Mouse (Mus musculus): ENCODE data around the gene Tpm4.
"Not testable (repeated sequence)": the region's sequence is repeated elsewhere in the genome, so short reads cannot be mapped to it uniquely, and the experiment has no call there.

Tpm4 gene

DNA sequence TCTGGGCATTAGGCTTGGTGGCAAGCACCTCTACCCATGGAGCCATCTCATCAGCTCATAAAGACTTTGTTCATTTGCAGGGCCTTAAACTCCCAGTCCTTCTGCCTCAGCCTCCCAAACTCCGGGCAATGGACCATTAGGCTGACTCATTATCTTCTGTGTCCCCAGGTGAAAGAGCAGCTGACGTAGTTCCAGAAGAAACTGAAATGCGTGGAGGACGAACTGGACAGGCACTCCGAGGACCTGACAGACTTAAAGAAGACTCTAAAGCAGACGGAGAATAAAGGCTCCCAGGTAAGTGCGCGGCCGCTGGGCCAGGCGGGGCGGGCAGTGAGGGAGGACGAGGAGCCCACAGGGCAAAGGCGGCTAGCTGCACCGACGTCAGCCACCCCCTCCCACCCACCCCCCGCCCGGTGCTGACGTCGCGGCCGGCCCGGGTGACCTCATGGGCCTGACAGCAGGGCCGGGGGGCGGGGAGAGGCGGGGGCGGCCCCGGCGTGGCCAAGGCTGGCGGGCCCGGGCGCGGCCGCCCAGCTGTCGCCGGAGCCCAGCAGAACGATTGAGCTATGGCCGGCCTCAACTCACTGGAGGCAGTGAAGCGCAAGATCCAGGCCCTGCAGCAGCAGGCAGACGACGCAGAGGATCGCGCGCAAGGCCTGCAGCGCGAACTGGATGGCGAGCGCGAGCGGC is at the start of gene Tpm4:
Gene Tpm4, plus strand, starts transcription at position 220 of the 690 bp plus-strand sequence.
- peak; percentile 26 to 60 for DNase-seq

DNA sequence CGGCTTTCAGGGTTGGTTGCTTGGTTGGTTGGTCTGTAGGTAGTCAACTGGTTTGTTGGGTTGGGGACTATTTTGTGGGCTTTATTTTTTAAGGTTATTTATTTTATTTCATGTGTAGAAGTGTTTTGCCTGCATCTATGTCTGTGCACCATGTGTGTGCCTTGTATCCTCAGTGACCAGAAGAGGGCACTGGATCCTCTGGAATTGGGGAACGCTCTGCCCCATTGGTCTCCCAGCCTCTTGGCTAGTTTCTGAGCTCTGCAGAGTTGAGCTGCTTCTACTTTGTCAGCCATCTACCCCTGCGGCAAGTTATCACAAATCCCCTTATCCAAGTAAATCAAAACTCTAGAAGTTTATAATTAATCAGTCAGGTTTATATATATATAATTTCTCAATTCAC is 47.2 kb upstream of the Tpm4 start:
- DNase-seq, result not testable (repeated sequence)

DNA sequence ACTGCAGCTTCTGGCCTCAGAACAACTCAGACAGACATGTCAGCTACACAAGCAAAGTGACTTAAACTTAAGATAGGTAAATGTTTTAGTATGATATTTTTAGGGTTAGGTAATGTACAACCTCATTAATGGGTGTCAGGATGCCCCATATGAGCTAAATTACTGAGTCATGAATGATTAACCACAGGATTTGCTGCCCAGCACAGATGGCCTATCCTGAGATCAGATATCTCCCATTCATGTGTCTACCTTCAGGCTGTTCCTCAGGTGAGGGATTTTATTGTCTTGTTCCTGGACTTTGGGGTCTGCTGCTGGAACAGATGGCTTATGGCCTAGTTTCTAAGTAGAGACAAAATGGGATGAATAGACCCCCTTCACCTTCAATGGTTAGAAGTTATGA is 38.1 kb upstream of the Tpm4 start:
- DNase-seq, result not testable (repeated sequence)

DNA sequence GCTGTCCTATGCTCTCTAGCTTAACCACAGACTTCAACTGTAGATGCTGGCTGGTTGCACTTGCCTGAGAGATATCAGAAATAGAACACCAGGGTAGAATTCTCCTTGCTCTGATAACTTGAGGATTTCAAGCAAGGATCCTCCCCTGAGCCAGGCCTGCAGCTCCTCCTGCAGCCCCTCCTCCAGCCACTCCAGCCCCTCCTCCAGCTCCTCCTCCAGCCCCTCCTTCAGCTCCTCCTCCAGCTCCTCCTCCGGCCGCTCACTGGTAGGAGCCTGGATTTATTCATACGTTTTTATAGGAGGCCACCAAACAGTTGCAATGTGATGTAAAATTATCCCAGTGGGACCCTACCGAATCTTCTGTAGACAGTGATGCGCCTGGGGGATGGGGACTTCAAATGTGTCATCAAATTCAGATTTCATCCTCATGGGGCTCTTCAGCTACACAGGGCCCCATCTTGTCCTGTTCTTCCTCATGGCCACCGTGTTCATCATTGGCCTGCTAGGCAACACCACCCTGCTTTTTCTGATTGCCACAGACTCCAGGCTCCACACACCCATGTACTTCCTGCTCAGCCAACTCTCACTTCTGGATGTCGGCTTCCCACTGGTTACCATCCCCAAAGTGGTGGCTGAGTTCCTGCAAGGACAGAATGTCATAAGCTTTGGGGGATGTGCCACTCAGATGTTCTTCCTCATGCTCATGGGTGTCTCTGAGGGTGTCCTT is 35.2 kb upstream of the Tpm4 start:
- peak in 1 of 2 experiments; percentile 5 for DNase-seq

DNA sequence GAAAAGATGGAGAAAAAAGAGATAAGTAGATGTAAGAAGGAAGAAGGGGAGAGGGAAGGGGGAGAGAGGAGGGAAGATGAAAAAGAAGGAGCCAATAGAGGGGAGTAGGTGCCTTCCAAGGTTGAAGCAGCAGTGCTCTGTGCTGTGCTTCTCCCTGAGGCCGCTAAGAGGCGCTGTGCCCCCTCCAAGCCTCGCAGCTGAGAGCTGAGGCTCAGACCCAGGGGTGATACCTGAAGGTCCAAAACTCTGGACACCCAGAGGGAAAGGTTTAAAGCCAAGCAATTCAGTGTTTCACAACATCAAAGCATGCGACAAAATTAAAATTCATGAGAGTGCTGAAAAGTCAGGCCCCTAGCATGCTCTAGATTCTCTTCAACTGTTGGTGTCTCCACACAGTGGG is 29.6 kb upstream of the Tpm4 start:
- no peak for DNase-seq

DNA sequence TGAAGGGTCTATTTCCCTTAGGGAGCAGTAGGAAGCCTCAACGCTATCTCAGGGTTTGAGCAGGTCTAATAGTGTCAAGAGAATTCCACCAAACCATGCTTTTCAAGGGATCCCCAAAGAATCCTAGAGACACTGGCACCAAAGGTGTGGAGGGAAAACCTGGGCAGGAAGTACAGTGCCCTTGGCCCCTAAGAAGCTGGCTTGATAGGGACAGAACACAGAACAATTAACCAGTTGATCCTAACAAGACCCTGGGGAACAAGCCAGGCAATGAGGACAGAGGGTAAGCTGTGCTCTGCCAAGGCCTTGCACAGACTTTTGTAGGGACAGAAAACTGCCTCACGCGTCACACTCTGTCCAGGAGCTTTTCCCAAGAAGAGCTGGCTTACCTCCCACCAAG is 28.0 kb upstream of the Tpm4 start, which contains the start of gene Olfr374:
Gene Olfr374, plus strand, starts transcription at position 301 of the 400 bp plus-strand sequence.
- no peak for DNase-seq

DNA sequence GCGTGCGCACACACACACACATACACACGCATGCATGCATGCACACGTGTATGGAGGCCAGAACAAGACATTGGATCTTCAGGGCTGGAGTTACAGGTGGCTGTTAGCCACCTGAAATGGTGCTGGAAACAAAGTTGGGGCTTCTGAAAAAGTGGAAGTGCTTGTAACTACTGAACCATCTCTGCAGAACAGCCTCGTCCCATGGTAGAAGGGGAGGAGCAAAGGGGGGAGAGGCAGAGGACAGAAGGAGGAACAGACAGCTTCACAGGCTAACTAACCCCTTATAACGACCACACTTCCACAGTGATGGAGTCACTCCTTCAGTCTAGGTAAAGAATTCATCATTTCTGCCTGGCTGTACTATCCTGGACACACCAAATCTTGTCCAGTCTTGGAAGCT is 23.9 kb upstream of the Tpm4 start:
- DNase-seq, result no peak

DNA sequence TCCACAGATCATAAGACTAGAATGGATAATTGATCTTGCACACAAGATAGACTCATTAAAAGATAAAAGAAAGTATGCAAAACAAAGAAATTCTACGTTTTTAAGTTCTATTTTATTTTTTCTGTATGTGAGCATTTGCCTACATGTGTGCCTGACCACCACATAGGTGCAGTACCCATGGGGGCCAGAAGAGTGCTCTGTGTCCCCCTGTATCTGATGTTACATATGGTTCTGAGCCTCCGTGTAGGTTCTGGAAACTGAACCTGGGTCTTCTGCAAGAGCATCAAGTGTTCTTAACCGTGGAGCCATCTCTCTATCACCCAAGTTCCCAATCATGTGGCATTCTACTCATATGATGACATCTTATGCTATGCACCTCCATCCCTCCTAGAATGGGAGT is 22.3 kb upstream of the Tpm4 start:
- no peak for DNase-seq

DNA sequence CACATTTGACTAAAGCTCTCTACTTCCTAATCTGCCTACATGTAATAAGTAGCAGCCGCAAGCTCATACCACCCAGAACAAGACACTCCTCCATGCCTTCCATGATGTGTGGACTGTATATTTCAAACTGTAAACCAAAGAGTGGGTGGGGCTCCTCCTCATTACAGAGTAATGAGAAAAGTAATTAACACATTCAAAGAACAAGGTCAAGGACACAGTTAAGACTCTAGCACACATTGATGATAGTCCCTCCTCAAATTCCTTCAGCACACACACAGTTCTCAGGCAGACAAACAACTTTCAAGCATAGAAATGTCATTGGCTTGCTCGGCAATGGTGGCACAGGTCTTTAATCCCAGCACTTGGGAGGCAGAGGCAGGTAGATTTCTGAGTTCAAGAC is 19.6 kb upstream of the Tpm4 start:
- no peak for DNase-seq

DNA sequence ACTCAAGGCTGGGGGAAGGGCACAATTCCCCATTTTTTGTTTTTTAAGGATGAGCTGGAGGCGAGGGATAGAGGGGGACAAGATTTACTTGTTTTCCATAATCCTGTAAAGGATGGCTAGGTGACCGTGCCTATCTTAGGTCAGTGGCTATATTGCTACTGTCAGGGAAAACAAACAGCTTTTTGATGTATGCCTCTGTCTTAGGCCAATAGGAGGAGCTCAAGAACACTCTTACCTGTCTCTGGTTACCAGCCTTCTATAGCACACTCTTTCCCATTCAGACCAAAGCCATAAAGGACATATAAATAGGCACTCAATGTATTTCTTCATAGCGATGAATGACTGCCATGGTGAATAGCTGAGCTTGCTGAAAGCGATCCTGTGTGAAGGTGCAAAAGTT is 16.2 kb upstream of the Tpm4 start:
- DNase-seq, result no peak

DNA sequence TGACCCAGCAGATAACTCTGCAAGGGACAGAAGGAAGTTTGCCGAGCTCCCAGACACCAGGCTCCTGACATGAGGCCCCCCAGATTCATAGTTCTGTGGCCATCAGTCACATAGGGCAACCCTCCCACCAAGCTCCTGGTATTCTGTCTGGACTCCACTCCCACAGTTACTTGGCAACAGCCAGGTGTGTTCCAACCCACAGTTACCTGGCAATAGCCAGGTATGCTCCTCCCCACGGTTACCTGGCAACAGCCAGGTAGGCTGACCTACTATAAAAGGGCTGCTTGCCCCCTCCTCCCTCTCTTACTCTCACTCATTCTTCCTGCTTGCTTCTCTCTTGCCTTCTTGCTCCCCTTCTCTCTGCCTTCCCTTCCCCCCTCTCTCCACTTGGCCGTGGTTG is 13.3 kb upstream of the Tpm4 start:
- DNase-seq, result not testable (repeated sequence)

DNA sequence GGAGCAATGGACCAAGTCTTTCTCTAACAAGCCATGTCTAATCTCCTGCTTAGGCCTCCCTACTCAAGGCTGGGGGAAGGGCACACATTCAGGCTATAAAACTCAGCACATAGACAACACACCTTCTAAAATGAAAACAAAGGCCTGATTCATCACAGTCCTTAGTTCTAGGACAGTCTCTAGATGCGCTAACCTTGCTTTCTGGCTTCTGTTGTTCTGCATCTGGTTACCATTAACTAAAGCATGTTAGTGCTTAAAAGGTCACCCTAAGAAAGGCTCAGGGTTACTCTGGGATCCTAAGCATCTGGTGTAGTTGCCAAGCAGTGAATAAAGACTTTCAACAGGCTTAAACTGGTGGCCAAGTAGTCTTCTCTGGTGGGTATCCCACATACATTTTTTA is 12.8 kb upstream of the Tpm4 start:
- DNase-seq, result no peak

DNA sequence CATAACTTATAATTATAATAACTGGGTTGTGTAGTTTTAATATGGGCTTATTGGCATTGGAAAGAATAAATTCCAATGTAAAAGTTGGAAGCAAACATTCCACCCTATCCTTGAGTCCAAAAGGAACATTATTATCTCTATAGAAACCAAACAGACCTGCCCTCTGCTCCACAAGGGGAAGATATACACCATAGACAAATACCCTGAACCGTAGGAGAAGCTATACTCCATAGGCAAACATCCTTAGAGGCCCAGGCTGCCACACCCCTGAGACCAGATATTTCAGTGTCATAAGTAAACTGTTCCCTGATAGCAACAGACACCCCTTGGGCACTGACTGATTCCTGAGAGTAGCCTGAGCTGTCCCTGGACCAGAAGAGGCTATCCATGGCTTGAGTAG is 6.9 kb upstream of the Tpm4 start:
- DNase-seq, result no peak

DNA sequence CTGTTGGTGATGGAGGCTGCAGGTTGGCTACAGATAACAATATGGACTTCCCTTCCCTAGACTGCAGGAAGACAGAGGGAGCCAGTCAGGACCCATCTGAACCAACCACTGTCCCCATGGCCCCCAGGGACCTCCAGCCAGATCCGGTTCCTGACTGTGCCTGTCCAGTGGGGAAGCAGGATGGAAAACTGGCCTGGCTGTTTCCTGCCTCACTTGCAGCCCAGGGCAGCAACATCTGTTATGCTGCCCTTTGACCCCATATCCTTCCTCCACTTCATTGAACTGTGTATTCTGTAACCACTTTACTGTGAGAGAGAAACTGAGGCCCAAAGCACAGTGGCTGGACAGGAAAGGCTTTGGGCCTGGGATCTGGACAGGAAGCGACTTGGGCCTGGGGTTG is 3.5 kb upstream of the Tpm4 start:
- no peak for DNase-seq

DNA sequence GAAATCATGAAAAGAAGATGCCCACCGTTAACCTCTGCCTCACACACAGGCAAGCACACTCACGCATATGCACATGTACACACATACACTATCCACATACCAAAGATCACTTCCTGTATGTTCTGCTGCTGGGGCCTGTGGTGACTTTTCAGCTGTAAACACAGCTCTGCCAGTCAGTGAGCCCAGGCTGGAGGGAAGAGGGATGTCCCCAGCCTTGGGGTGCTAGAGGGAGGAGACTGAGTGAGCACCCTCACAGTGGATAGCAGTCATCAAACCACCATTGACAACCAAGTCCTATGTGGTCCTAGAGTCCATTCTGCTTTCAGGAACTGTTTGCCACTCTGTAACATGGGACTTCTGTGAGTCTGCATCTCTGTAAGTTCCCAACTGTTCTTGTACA is 2.9 kb upstream of the Tpm4 start:
- DNase-seq, result no peak

DNA sequence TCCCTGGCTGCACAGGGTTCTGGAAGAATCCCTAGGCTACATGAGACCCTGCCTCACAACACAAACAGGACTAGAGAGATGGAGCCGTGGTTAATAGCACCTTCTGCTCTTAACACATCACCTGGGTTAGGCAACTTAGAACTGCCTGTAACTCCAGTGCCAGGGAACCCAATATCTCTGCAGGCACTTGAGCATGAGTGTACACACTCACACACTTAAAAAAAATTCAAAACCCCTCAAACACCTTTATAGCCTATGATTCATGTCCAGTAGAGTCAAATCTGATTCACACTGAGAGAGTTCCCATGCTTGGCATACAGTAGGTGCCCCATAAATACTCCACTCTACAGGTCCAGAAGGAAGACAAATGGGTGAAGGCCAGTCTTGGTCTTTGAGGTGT is 2.4 kb upstream of the Tpm4 start:
- DNase-seq, result no peak

DNA sequence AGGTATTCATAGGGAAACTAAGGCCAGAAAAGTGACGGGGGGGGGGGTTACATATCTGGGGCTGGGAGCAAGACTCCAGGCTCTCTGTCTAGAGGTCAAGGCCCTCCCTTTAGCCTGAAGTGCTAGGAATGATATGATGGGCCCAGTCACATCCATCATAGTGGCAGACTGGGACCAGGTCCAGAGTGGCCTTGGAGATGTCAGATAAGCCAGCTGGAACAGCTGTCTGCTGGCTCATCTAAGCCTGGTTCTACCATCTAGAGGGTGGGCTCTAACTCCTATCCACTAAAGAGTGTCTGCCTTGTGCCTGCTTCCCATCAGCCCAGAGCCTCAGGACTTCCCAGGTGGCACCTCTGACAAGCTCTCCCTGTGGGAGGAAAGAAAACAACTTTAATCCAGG is 1.9 kb upstream of the Tpm4 start:
- no peak for DNase-seq

DNA sequence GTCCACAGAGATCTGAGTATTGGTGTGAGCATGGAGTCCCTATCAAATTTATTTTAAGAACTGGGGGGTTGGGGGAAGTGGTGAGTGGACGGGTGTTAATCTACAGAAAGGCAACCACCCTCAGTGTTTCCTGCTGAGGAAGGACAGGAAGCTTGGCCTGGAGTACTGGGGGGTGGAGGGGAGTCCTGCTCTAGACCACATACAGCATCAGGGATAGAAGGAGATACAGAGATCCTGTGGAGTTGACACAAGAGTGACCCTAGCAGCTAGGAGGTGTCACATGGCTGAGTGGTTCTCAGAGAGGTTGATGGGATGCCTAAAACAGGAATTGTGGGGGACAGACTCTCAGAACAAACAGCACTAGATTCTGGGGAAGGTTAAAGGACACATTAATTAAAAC is 1.3 kb upstream of the Tpm4 start:
- DNase-seq, result no peak

DNA sequence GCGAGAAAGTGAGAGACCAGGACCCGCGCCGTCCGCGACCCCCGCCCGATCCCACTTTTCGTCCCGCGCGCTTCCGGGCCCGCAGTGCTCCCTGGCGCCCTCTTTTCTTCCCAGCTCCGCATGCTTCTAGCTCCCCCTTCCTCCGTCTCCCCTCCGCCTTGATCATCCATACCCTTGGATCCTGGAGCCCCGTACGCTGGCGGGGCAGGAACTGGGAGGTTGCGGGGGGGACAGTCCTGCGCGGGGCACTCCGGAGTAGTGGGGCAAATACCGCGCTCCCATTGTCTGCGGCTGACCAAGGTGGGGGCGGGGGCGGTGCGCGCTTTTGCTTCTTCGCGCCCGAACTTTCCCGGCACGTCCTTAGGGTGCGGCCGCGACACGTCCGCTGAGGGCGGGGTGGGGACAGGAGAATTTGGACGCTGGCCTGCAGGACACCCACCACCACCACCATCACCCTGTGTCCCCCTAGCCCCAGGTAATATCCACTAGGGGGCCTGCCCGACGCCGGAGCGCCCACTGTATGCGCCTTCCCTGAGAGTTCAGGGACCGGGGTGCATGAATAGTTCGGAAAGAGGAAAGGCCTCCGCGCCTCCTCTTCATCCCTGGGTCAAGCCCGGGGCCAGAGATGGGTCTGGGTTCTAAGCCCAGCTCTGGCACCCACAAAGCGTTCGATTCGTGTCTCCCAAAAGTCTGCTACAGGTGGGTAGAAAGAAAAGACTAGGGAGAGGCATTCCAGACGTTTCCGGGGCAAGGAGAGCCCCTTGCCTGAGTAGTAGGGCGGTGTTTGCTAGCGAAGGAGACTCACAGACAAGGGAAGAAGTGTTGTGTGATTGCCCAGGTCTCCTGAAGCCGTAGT is 899 bp downstream of the Tpm4 start:
- peak; percentile 45 to 62 for DNase-seq

DNA sequence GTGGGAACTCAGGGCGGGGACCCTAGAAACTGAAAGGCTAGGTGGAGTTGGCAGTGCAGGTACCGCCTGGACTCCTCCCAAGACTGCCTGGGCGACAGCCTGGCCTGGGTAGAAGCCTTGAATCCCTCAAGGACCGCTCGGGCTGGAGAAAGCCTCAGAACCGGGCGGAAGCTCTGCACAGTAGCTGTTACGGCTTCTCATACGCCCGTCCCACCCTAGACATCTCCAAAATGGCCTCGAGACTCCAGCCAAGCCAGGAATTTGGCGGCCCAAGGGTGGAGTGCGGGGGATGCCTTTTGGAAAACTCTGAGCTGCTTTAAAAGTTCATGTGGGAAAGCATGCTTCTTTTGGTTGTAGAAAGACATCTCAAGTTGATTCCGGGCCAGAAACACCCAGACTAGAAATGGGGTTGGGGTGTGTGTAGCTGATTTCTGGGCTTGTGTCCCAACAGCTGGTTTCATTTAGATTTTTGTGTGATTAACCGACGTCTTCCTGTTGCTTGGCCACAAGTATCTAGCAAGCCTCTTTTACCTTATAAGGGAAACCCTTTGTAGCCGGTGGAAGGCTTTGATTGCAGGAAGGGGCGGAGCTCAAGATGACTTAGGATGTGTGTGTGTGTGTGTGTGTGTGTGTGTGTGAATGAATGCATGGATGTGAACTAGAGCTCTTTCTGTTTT is 1.7 kb downstream of the Tpm4 start:
- peak; percentile 68 to 88 for DNase-seq

DNA sequence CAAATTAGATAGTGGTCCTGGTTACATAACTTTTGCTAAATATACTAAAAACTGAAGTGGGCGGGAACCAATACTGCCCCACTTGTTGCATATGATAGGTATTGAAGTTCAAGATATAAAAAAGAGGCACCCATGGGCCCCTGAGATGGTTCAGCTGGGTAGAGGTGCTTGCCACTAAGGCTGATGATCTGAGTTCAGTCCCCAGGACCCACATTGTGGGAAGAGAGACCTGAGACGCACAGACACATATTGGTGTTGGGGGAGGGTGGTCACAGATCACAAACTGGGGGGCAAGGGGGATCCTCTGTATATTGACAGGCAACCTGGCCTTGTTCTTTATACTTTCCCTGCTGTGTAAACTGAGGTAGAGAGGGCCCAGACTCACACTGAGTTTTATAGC is 2.7 kb downstream of the Tpm4 start:
- DNase-seq, result no peak

DNA sequence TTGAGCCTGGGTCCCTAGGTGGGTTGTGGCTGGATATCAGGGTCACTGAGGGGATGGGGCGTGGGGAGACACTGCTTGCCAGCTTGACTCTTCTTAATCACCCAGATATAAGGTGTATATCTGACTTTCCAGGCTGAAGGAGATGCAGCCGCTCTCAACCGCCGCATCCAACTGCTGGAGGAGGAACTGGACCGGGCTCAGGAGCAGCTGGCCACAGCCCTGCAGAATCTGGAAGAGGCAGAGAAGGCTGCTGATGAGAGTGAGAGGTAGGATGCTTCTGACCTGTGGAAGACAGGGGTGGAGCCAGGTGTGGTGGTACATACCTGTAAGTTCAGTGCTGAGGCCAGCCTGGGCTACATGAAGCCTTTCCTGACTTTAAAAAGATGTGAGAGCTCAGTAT is 3.7 kb downstream of the Tpm4 start:
- DNase-seq, result no peak

DNA sequence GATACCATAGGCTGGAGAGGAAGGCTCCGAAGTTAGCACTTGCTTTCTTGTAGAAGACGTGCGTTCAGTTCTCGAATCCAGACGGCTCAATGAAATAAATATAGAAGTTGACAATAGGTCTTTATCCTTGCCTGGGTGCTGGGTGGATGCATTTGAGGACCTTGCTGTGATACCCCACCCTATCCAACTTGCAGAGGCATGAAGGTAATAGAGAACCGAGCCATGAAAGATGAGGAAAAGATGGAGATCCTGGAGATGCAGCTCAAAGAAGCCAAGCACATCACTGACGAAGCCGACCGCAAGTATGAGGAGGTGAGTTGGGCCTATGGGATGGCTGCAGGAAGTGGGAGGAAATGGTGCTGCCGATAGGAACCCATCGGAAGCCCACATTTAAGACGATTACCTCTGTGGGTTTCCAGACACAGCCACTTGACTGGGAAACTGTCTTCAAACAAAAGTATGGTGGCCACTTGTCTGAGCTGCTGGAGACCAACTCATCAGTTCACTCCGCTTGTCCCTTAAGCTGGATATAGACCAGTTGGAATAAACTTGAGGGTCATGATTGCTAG is 8.6 kb downstream of the Tpm4 start:
- no peak for DNase-seq

Data from thymus, adult 18-20 months (tissue).